Mouse (Mus musculus) ovary, postnatal 36 days (tissue): ENCODE results near the gene Tmem120b.

Experiments
- DNase-seq: peaks from one replicate; pipeline ENCODE4 v3.0.0; 2022; ENCODE audit warnings: low spot score, mixed read lengths

The Tmem120b gene

DNA sequence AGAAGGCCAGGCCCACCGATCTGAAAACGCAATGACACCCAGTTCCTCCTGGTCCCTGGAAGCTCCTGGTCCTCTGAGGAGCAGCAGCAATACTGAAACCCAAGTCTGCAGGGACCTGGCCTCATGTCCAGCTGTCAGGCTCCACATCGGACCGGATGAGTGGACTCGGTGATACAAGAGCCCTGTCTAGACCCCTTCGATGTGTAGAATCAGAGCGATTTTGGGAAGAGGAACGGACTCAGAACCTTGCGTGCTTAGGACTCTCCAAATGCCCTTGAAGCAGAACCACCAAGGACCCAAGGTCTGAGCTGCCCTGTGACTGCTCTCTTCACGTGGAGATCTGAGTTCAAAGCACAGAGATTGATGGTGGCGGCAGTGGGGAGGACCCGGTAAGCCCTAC, at the start of gene Tmem120b:
TSS of gene Tmem120b (plus strand) at position 301 of the 400 bp plus-strand sequence.
- no peak for DNase-seq

DNA sequence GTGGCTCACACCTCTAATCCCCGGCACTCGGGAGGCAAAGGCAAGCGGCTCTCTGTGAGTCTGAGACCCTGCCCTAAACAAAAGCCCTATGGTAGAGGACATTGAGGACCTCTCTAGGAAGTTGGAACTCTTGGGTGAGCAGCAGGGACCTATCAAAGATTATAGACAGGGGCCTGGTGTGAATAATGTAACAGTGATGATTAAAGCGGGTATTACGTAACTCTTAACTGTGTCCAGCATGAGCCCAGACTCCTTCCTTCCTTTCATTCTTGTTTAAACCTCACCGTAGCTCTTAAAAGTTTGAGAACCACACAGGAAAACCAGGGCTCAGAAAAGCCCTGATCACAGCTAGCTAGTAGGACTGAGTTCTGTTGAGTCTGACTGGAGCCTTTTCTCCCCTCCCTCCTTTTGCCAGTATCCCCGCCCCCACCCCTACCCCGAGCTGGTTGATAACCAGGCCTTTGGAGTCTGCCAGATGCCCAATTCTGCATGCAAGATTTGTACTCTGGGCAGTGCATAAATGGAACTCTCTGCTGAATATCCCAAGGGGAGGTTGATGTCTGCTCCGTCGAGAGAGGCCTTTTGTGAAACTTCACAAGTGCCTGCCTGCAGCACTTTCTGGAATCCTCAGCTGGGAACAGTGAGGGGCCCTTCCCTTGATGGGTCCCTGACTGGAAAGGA, 48.7 kb upstream of the Tmem120b start:
- no peak for DNase-seq

DNA sequence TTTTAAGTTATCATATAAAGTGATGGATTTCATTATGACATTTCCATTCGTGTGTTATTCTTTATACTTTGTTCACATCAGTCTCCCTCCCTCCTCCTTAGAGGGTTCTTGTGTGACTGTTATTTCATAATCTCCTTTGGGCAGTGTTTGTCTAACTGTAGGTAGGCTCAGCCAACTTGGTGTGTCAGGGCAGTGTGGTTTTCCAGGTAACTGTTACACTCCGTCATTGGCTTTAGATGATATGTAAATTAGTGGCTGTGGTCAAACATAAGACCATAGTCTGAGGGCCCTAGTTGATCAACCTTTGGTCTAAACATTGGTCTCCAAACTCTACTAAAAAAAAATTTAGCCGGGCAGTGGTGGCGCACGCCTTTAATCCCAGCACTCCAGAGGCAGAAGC, 47.8 kb upstream of the Tmem120b start:
- no peak for DNase-seq

DNA sequence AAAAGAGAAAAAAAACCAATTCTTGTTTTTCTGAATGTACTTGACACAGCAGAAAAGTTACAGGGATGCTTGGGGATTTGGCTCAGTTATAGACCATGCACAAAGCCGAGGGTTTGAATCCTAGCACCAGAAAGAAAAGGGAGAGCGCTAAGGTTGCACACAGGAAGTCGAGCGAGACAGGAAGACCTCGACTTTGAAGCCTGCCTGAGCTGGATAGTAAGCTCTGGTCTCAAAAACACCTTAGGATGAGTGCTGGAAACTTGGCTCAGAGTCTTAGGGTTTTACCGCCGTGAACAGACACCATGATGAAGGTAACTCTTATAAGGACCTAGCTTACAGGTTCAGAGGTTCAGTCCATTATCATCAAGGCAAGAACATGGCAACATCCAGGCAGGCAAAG, 46.8 kb upstream of the Tmem120b start:
- no peak for DNase-seq

DNA sequence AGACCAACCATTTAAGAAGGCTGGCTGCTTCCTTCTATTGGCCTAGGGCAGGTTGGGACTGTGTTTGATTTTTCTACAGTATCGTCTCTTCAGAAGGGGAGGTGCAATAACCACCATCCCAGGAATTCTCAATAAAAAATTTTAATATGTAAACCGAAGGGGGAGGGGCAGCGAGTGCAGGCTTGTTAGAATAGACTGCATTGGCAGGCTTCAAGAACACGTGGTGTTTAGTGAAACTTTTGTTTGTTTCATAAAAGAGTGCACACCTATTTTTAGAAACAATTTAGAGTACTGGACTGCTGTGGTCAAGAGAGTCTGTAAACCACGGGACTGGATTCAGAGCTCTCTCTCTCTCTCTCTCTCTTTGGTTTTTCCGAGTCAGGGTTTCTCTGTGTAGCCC, 45.2 kb upstream of the Tmem120b start:
- no peak for DNase-seq

DNA sequence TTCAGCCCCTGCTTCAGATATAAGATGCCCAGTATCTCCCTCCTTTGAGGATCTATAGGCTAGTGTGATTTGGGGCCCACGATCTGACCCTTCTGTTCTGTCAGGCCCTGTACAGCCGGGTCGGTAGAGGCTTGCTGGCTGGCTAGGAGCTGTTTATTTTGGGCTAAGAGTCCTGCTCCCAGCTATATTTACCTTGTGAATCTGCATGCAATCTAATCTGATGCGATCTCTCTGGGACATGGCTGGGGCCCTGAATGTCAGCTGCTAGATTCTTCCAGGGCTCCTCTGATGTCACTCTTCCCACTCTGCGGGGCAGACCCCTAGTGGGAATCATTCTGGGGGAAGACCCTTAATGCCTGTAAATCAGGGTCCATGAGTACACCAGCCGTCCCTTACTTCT, 43.9 kb upstream of the Tmem120b start:
- no peak for DNase-seq

DNA sequence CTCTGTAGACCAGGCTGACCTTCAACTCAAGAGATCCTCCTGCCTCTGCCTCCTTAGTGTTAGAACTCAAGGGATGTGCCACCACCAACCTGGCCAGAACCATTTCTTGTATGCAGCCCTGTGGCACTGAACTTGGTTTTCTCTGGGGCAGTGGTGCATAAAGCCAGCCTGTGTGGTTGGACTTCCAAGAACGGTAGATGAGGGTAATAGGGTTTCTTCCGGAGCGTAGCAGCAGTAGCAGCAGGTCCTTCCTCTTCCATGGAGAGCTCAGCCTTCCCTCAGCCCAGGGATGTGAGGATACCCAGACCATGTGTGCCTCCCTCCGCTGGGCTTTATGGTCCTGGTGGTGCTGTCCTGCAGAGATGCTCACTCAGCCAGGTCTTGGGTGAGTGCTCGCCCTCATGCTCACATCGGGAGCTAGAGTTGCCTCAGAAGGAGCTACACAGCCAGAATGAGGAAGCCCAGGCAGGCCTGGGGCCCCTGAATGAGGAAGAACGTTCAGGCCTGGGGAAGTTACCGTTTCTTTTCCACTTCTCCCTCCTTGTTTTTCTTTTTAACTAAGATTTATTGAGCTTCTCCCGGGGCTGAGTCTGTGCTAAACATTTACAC, 43.1 kb upstream of the Tmem120b start:
- DNase-seq, result no peak

DNA sequence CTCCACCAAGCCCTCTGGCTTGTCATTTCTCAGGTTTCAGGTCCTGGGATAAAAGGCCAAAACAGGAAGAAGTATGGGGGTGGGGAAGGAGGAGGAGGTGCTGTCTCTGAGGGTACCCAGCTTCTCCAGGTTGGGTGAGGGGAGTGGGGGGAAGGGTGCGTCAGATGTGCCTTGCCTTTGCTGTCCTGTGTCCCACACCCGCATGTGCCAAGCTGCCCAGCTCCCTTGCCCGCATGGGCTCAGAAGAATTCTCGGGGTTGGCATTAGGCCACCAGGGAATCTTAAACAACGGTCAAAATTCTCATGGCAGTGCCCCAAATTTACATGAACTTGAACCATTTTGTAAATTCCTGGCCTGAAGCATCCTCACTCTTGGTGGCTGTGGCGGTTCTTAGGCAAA, 41.8 kb upstream of the Tmem120b start:
- no peak for DNase-seq

DNA sequence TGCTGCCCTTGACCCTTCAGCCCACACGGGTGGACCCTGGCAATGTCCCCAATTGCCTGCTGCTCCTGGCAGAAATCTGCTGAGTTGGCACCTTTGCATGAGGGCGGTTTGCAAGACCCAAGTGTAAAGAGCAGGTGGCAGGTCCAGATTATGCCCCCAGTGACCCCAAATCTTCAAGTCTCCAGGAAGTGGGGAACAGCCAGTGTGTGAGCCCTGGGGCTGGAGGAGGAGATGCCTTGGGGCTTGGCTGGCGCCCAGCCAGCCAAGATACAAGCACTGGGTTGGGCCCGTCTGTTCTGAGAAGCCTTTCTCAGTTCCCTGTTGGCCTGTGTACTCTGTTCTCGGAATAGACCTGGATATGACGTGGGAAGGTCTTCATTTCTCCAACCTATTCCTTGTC, 40.8 kb upstream of the Tmem120b start:
- DNase-seq, result no peak

DNA sequence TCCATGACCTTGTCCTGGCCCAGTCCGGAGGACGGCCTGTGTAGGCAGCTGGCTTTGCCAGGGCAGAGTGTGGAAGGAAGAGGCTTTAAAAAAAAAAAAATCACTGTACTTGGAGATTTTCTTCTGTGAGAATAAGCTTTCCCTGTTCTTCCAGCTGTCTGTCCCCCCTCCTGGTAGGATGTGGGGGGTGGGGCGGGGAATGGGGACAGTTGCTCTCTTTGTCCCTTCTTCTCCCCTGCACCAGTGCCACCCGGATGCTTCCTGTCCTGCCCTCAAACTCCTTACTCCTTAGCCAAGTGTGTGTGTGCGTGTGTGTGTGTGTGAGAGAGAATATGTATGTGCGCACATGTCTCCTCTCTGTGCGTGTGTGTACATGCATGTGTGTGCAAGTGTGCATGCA, 38.5 kb upstream of the Tmem120b start:
- no peak for DNase-seq

DNA sequence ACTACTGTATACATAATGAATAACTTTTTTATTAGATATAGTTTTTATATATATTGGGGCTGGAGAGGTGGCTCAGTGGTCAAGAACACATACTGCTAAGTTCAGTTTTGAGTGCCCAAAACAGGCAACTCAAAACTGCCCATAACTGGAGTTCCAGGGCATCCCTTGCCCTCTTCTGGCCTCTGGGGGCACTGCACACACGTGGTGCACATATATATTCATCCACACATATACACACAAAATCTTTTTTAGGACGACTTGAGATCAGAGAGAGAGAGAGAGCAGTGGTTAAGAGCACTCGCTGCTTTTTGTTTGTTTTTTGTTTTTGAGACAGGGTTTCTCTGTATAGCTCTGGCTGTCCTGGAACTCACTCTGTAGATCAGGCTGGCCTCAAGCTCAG, 36.9 kb upstream of the Tmem120b start:
- DNase-seq, result no peak

DNA sequence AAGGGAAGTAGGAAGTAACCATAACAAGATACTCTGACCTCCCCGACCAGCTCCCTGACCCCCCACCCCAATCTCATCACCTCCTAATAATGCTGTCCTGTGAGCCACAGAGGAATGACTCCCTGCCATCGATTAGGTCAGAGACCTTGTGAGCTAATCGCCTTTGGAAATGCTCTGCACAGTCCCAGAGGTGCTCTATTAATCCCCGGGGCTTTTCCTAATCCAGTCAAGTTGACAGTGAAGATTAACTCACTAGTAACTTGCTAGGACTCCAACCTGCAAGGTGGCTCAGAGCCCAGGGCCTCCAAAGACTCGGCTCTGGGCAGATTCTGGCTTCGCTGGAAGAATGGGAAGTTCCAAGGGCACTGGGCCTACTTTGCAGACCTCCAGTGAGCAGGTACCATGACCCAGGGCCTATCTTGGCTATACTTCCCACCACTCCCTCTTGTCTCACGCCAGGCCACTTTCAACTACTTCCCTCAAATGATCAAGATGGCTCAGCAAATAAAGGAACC, 34.5 kb upstream of the Tmem120b start:
- DNase-seq, result no peak

DNA sequence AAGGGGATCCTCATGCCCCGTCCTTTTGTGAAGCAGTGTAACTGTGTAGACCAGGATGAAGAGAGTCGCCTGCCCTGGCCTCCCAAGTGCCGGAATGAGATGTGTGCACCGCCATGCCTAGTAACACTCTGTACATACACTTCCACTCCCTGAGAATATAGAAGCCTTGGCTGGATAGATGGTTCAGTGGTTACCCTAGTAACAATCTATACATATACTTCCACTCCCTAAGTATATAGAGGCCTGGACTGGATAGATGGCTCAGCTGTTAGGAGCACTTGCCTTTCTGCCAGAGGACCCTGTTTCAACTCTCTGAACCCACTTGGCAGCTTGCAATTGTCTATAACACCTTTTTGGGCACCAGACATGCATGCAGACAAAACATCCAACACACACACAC, 33.1 kb upstream of the Tmem120b start:
- DNase-seq, result no peak

DNA sequence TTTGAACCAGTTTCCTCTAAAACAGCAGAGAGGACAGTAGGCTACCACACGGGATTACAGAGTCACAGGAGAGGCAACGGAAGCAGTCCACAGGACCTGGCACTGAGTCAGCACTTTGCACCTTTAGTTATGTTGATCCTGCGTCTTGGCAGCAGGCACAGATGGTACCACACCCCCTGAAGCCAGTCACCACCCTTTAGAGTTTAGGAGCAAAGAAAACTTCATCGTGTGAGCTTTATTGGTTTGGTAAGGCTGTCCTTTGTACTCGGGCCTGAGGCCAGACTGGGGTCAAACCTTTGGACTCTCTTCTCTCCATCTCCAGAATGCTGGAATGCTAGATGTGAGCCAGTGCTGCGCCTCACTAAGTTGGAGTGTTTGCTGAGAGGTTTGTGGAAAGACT, 32.7 kb upstream of the Tmem120b start:
- no peak for DNase-seq

DNA sequence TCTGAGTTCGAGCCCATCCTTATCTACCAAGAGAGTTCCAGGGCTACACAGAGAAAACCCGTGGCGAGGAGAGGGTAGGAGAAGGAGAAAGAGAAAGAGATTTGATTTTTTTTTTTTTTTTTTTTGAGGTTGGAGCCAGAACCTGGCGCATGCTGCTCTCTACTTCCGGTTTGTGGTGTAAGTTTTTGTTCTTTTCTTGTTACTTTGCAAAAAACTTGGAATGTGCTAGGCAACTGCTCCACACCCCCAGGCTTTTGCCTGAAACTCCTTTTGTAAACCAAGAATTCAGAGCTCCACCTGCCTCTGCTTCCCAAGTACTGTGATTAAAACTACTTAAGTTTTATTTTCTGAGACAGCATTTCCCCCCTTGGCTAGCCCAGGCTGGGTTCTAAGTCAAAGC, 30.1 kb upstream of the Tmem120b start:
- DNase-seq, result no peak

DNA sequence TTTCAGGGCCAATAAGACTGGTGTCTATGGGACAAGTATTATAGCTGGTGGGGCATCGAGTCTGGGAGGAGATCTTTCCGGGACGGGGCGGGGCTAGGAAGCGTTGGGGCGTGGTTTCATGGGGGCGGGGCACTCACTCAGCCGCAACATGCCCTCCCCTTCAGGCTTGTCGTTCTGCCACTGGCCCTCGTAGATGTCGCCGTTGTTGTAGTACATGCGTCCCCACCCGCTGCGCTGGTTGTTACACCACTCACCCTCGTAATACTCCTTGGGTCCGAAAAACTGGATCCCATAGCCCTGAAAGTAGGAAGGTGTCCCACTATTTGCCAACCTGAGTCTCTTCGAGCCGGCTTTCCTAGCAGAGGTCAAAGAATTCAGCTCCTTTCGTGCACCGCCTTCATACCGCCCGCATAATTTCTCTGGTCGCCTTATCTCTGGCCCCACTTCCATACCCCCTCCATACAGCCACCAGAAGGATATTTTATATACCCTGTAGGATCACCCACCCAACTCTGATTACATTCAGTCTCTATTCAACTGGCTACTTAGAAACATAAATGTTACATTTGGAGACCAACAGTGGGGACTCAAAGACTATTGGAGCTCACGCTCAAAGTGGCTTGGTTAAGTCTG, 29.0 kb upstream of the Tmem120b start:
- DNase-seq, result peak; percentile 75

DNA sequence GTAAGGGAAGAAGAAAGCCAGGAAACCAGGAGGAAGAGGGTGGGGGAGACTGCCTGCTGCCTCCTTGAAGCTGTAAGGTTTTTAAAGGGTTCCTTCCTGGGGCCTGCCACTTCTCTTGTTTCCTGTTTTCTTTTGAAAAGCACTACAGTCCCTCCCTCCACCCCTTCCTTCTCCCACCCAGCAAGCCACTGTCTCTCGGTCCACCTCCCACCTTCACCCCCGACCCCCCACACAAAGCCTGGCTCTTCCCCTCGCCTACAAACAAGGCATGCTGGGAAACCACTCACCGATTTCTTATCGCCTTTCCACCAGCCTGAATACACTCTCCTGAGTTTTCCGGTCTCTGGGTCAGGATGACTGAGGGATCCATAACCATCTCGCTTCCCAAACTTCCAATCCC, 27.4 kb upstream of the Tmem120b start:
- no peak for DNase-seq

DNA sequence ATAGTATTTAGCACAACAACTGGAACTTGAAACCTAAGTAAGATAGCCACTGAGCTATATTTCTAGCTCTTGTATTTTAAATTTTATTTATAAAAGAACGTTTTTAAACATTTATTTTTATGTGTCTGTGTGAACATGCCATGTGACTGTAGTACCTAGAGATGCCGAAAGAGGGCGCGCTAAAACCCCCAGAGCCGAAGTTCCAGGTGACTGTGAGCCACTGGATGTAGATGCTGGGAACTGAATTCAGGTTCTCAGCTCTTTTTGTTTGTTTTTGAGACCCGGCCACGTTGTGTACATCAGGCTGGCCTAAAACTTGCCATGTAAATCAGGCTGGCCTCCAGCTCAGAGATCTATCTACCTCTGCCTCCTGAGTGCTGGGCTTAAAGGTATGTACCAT, 24.4 kb upstream of the Tmem120b start:
- DNase-seq, result no peak

DNA sequence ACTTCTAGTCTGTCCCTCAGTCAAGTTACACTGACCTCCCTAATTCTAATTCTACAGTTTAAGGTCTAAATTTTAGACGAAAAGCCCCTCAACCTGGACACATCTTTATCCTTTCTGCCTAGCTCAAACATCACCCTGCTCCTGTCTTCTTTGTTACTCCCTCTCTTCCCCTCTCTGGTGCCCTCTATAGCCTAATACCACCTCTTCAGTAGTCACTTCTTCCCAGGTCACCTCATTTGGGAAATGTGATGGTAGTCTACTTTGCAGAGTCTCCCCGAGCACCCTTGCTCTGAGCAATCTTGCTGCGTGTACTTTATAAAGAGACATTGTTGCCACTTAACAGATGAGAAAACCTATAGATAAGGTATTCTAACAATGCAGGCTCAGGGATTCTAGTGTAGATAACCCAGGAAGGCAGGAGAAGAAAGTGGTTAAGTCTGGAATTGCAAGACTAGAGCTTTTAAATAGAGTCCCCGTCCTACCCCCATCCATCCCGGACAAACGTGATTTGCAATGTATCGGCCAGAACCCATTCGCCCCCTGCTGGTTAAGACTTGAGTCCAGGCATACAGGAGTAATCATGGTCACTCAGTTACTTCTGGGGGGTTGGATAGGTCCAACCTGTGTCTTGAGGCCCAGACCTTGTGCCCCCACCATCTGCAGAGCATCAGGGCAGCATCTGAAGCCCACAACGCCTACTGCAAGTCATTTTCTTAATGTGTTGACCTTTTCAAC, 22.5 kb upstream of the Tmem120b start:
- peak; percentile 47 for DNase-seq

DNA sequence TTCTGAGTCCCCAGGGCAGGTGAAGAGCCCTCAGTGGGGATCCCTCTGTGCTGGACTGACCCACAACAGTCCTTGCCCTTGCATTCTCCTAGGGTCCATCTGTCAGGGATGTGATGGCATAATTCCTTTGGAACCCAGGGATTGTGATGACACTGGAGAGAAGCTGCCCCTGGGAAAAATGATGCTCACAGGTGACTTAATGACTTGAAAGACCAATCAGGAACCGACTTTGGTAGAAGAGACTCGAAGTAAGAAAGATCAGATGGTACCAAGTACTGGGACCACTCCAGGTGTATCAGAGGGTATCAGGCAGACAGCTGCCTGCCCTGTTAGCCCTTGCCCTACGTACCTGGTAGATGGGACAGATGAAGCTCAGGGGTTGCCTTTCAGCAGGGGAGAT, 21.3 kb upstream of the Tmem120b start, which contains the start of gene Morn3:
TSS of gene Morn3 (minus strand) at position 101 of the 400 bp plus-strand sequence.
- no peak for DNase-seq

DNA sequence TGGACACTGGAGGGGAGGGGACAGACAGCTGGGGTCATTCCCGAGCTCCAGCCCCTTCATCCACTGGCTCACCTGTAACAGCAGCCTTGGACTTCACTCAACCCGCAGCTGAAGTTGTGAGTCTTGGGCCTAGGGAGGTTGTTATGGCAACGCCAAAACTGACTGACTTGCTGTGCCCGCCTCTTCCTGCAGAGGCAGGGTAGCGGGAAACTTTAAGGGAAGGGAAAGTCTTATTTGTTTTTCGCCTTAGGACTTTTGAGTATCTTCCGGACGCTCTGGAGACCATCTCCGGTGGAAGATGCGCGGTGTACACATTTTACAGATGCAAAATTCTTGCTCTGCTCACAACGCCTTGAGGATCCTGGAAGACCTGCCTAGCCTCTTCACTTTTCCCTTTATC, 18.9 kb upstream of the Tmem120b start:
- DNase-seq, result no peak

DNA sequence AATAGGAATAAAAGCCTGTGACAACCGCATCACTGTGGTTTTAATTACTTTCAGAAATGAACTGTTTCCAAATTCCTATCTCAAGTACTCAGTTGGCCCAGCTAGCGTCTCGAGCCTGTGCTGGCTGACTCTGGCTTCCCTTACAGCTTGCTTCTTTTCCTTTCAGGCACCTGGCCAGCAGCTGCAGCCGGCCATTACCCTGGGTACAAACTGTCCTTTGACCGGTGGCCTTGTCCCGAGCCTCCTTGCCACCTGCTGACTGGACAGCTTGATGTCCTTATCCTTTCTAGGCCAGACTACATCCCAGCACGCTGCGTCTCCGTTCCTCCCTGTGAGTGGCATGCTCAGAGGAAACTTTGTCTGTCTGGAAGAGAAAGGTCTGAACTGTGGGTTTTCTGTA, 17.3 kb upstream of the Tmem120b start:
- DNase-seq, result no peak

DNA sequence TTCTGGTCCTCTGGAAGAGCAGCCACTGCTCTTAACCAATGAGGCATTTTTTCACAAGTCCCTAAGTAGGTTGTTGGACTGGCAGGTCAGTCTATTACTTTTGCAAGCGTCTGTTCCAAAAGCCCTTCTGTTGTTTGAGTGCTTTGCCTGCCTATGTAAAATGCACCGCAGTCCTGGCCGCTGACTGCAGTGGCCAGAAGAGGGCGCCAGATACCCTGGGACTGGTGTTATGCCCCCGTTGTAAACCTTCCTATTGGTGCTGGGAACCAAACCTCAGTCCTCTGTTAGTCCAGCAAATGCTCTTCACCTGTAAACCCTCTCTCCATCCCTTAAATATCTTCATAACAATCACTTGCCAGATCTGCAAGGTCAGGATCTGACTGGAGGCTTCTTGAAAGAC, 16.5 kb upstream of the Tmem120b start:
- no peak for DNase-seq
